Mouse (Mus musculus) neural tube, embryonic 11.5 days (tissue): ENCODE measurements at regions not wholly inside any gene's neighbourhood (a gene's known extent, or its start where the extent isn't known, plus 50 kb on each side); places are given as distances from the start of the nearest gene placed in this dataset.

Experiments used
- ATAC-seq: fragments of 200-750 bp; cut with Nextera tagmentation; 2 replicates; pipeline ENCODE4 v1.8.0; 2017; ENCODE audit warnings: moderate number of reproducible peaks, mild to moderate bottlenecking, moderate TSS enrichment, moderate library complexity; ENCODE audit not compliant: insufficient read depth, low FRiP score, low TSS enrichment
- DNase-seq: peaks from one replicate; pipeline ENCODE4 v3.0.0-alpha.2; 2015; ENCODE audit warnings: low spot score
- H3K27ac ChIP-seq: fragments of 300-500 bp; sonication (generic); 2 replicates; pipeline ENCODE4 v1.5.1; 2014; ENCODE audit warnings: low read depth, mild to moderate bottlenecking, low read length
- H3K27me3 ChIP-seq: fragments of 300-500 bp; sonication (generic); 2 replicates; pipeline ENCODE4 v1.6.1; 2014; ENCODE audit warnings: mild to moderate bottlenecking, low read length, mixed read lengths; ENCODE audit not compliant: control insufficient read depth, insufficient read depth
- H3K36me3 ChIP-seq: fragments of 300-500 bp; sonication (generic); 2 replicates; pipeline ENCODE4 v1.6.1; 2014; ENCODE audit warnings: mild to moderate bottlenecking, low read length, moderate library complexity, mixed read lengths; ENCODE audit not compliant: control insufficient read depth, insufficient read depth
- H3K4me1 ChIP-seq: fragments of 300-500 bp; sonication (generic); 2 replicates; pipeline ENCODE4 v1.6.1; 2014; ENCODE audit warnings: low read length, mixed read lengths; ENCODE audit not compliant: control insufficient read depth, insufficient read depth
- H3K4me2 ChIP-seq: fragments of 300-500 bp; sonication (generic); 2 replicates; pipeline ENCODE4 v1.6.1; 2014; ENCODE audit warnings: low read depth, mild to moderate bottlenecking, moderate library complexity
- H3K4me3 ChIP-seq: fragments of 300-500 bp; sonication (generic); 2 replicates; pipeline ENCODE4 v1.5.1; 2014; ENCODE audit warnings: low read depth, low read length
- H3K9ac ChIP-seq: fragments of 300-500 bp; sonication (generic); 2 replicates; pipeline ENCODE4 v1.6.1; 2014; ENCODE audit warnings: mild to moderate bottlenecking, low read length
- H3K9me3 ChIP-seq: fragments of 300-500 bp; sonication (generic); 2 replicates; pipeline ENCODE4 v1.6.1; 2016; ENCODE audit warnings: low read length; ENCODE audit not compliant: control insufficient read depth
- WGBS: fragments of 180-500 bp; shearing (Covaris S2); extraction: QIAGEN DNeasy Blood & Tissue Kit; methylation state at CpG from one replicate; pipeline ENCODE4 v1.1.7; 2014; 5-methylcytosine and 5-hydroxymethylcytosine counted together

DNA sequence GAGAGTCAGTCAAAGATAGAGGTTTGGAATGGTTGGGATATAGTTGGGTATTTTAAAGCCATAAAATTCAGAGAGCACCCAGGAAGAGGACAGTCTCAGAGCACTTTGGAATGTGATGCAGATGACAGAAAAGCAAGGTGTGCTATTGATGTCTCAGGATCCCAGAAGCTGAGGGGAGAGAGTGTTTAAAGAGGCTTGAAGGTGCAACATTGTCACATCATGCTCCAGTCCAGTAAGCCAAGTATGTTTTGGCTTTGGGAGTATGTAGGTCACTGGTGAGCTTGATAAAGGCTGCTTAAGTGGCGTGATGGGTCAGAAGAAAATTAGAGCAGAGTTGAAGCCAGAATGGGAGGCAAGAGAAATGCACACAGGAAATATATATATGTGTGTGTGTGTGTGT is 201.3 kb upstream of the Lpp start:
- H3K27me3 ChIP-seq = no peaks in the 10 kb centered on the region
- H3K27ac ChIP-seq = no peak overlapping the region
- no peak overlapping the region for H3K9ac ChIP-seq
- no peaks in the 10 kb centered on the region for H3K9me3 ChIP-seq
- DNase-seq = no peak
- H3K36me3 ChIP-seq = no peaks in the 10 kb centered on the region
- no peak overlapping the region for H3K4me2 ChIP-seq
- H3K4me3 ChIP-seq = no peak overlapping the region
- no peaks in the 10 kb centered on the region for H3K4me1 ChIP-seq
- WGBS = 94% methylated on average over 1 of the region's 1 CpGs
- no peak for ATAC-seq

- Histone ChIP-seq H3K36me3 (no peaks in the 10 kb centered on the region), H3K4me3 (no peak overlapping the region), H3K4me2 (no peak overlapping the region), H3K9me3 (no peaks in the 10 kb centered on the region), H3K27me3 (no peaks in the 10 kb centered on the region), H3K27ac (no peak overlapping the region), H3K4me1 (no peaks in the 10 kb centered on the region), H3K9ac (no peak overlapping the region)
- DNase-seq (no peak), ATAC-seq (no peak)
- 86% methylated on average over 6 of the region's 6 CpGs for WGBS
These were observed 198.5 kb upstream of the Bcl6 start for GRCm38 (mm10) chr16:24187131-24187530.

- Histone ChIP-seq H3K27me3 (no peaks in the 10 kb centered on the region), H3K4me2 (no peak overlapping the region), H3K27ac (no peak overlapping the region), H3K4me1 (no peaks in the 10 kb centered on the region), H3K36me3 (no peaks in the 10 kb centered on the region), H3K9me3 (no peaks in the 10 kb centered on the region), H3K9ac (no peak overlapping the region), H3K4me3 (no peak overlapping the region)
- 82% methylated on average over 6 of the region's 6 CpGs for WGBS
- DNase-seq = no peak
- ATAC-seq = no peak
These were observed 197.3 kb upstream of the Bcl6 start for GRCm38 (mm10) chr16:24185989-24186388.

GRCm38 (mm10) chr16:24184846-24185245 is 196.2 kb upstream of the Bcl6 start:
- no peaks in the 10 kb centered on the region for H3K9me3 ChIP-seq
- no peaks in the 10 kb centered on the region for H3K27me3 ChIP-seq
- H3K4me3 ChIP-seq = no peak overlapping the region
- DNase-seq (no peak), ATAC-seq (no peak)
- H3K4me1 ChIP-seq = no peaks in the 10 kb centered on the region
- H3K27ac ChIP-seq = no peak overlapping the region
- H3K36me3 ChIP-seq = no peaks in the 10 kb centered on the region
- H3K9ac ChIP-seq = no peak overlapping the region
- H3K4me2 ChIP-seq = no peak overlapping the region
- 79% methylated on average over 4 of the region's 4 CpGs for WGBS

DNA sequence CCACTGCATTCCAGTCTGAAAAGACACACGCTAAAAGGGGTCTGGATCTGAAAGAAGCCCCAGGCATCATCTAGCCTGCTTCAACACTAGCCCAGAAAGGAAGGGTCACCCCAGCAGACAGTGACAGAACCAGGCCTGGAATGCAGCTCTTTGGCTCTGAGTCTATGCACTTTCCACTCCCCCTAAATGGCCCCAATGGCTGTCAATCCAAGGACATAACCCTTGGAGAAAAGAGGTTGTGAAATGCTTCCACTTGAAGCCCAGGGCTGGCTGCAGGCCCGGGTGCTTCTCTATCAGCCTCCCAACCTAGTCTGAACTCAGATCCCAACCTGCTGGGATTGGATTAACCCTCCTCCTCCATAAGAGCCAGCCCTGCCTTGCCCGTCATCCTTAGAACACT is 194.6 kb upstream of the Bcl6 start:
- Histone ChIP-seq H3K9me3 (no peaks in the 10 kb centered on the region), H3K4me2 (no peak overlapping the region), H3K4me3 (no peak overlapping the region), H3K36me3 (no peaks in the 10 kb centered on the region), H3K4me1 (no peaks in the 10 kb centered on the region), H3K9ac (no peak overlapping the region), H3K27me3 (no peaks in the 10 kb centered on the region), H3K27ac (no peak overlapping the region)
- no peak for DNase-seq
- 84% methylated on average over 3 of the region's 3 CpGs for WGBS
- no peak for ATAC-seq

DNA sequence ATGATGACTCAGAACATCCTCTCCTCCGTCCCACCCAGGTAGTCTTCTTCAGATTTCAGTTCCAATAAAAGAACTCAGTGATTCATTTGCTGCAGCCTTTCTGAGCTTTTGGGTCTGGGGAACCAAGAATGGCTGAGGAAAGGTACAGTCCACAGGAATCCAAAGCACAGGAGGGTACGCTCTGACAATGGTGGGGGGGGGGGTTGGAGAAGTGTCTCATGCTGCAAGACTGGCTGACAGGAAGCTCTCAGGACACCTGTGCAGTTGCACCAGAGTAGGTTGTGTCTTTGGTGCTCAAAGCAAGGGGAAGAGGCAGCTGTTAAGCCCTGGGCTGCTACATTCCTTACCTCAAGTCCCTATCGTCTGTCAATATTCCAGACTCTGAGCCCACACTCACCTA is 192.7 kb upstream of the Bcl6 start:
- no peaks in the 10 kb centered on the region for H3K27me3 ChIP-seq
- H3K4me3 ChIP-seq = no peak overlapping the region
- no peak overlapping the region for H3K27ac ChIP-seq
- no peak overlapping the region for H3K4me2 ChIP-seq
- H3K36me3 ChIP-seq = no peaks in the 10 kb centered on the region
- DNase-seq (no peak), ATAC-seq (no peak)
- no peaks in the 10 kb centered on the region for H3K4me1 ChIP-seq
- H3K9ac ChIP-seq = no peak overlapping the region
- 95% methylated on average over 3 of the region's 3 CpGs for WGBS
- no peaks in the 10 kb centered on the region for H3K9me3 ChIP-seq

DNA sequence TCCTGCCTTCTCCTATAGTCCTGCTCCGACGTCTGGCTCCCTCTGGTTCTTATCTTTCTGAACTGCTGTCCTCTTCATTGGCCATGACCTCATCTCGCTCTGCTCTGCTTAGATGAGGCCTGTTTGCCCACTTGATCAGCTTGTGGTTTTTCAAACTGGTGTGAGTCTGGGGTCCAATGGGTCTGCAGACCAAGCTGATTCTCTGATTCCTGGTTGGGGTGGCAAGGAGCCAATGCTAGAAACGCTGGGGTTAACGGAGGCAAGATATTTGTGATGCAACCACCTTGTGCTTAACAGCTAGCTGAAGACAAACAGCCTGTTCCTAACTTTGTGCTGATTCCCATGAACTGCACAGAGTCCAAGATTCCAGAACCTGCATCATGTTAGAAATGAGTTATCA is 192.0 kb upstream of the Bcl6 start:
- H3K27ac ChIP-seq = no peak overlapping the region
- ATAC-seq (no peak), DNase-seq (no peak)
- no peaks in the 10 kb centered on the region for H3K9me3 ChIP-seq
- no peak overlapping the region for H3K9ac ChIP-seq
- no peaks in the 10 kb centered on the region for H3K27me3 ChIP-seq
- H3K4me3 ChIP-seq = no peak overlapping the region
- H3K4me1 ChIP-seq = no peaks in the 10 kb centered on the region
- no peaks in the 10 kb centered on the region for H3K36me3 ChIP-seq
- H3K4me2 ChIP-seq = no peak overlapping the region
- 87% methylated on average over 5 of the region's 5 CpGs for WGBS

GRCm38 (mm10) chr16:24177564-24177963 is 188.9 kb upstream of the Bcl6 start:
- Histone ChIP-seq H3K4me2 (no peak overlapping the region), H3K36me3 (no peaks in the 10 kb centered on the region), H3K9me3 (no peaks in the 10 kb centered on the region), H3K27me3 (no peaks in the 10 kb centered on the region), H3K4me1 (no peaks in the 10 kb centered on the region), H3K4me3 (no peak overlapping the region), H3K9ac (no peak overlapping the region), H3K27ac (no peak overlapping the region)
- ATAC-seq = no peak
- WGBS = 77% methylated on average over 2 of the region's 2 CpGs
- DNase-seq = no peak

DNA sequence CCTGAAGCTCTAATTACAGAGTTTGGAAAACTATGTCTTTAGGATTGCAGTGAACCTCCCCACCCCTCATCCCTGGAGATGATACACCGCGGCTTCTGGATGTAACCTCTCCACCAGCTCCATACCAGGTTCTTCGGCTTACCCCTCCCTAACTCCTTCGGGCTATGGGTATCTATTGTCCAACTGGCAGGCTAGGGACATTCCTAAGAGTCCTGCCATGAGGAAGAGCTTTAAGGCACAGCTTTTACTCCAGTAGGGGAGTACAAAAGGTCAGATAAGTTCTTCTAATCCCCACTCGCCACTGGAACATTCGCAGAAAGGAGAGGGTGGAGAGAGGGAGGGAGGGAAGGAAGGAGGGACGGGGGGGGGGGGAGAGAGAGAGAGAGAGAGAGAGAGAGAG is 188.5 kb upstream of the Bcl6 start:
- 78% methylated on average over 5 of the region's 7 CpGs for WGBS
- no peaks in the 10 kb centered on the region for H3K27me3 ChIP-seq
- H3K9me3 ChIP-seq = no peaks in the 10 kb centered on the region
- no peak overlapping the region for H3K4me3 ChIP-seq
- ATAC-seq (no peak), DNase-seq (no peak)
- H3K4me1 ChIP-seq = no peaks in the 10 kb centered on the region
- no peak overlapping the region for H3K27ac ChIP-seq
- H3K36me3 ChIP-seq = no peaks in the 10 kb centered on the region
- H3K4me2 ChIP-seq = no peak overlapping the region
- no peak overlapping the region for H3K9ac ChIP-seq
